Mouse (Mus musculus): ENCODE data around the gene Gcnt2.
A peak's percentile ranks its signal among the peaks of the same experiment; 100 is the strongest.

Gcnt2 gene

GRCm38 (mm10) chr13:40937586-40937985 lies 78.0 kb downstream of the Gcnt2 start:
- DNase-seq (ENCODE audit: low read depth in 1 of 2, low spot score in 2 of 2), result no peak

DNA sequence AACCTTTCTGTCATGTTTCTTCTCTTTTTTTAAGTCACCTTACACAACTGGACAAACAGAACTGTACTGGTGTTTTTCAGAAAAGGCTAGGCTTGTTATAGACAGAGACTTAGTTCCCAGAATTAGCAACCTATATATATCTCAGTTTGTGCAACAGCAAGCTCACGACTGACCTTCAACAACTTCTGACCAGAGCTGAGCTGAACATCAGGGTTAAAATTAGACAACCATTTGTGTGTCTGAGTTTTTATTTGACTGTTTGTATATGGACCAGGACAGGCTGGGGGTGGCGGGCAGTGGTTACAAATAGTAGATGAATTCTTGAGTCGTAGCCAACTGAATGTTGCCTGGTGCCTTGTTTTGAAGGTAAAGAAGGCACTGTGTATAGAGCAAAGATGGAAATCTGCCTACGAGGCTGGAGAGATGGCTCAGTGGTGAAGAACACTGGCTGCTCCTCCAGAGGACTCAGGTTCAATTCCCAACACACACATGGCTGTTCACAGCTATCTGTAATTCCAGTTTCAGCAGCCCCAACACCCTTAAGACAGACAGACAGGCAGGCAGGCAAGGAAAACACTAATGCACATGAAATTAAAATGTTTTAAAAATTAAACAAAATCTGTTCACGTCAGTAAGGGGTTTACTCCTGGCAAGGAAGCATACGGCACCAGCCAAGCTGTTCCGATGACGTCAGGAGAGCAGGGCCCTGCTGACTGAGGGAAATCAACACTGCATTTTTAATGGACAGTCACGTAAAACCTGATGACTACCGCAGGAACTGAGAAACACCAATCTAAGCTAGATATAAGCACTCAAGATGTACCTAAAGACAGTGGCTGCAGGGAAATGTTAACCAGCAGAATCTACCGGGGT lies 79.2 kb downstream of the Gcnt2 start:
- no peak for DNase-seq (ENCODE audit: low read depth in 1 of 2, low spot score in 2 of 2)

DNA sequence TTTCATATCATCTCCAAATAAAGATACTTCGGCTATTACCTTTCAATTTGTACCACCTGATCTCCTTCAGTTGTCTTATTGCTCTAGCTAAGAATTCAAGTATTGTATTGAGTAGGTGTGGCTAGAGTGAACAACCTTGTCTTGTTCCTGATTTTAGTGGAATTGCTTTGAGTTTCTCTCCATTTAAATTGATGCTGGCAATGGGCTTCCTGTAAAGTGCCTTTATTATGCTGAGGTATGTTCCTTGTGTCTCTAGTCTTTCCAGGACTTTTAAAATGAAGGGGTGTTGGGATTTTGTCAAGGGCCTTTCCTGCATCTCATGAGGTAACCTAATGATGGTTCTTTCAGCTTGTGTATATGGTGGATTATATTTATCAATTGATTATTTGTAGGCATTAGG lies 83.5 kb downstream of the Gcnt2 start:
- DNase-seq (ENCODE audit: low read depth in 1 of 2, low spot score in 2 of 2), result no peak

GRCm38 (mm10) chr13:40943936-40944335 lies 84.4 kb downstream of the Gcnt2 start:
- no peak for DNase-seq (ENCODE audit: low read depth in 1 of 2, low spot score in 2 of 2)

- no peak for DNase-seq (ENCODE audit: low read depth in 1 of 2, low spot score in 2 of 2)
Observed at GRCm38 (mm10) chr13:40944346-40944745, 84.8 kb downstream of the Gcnt2 start.

DNA sequence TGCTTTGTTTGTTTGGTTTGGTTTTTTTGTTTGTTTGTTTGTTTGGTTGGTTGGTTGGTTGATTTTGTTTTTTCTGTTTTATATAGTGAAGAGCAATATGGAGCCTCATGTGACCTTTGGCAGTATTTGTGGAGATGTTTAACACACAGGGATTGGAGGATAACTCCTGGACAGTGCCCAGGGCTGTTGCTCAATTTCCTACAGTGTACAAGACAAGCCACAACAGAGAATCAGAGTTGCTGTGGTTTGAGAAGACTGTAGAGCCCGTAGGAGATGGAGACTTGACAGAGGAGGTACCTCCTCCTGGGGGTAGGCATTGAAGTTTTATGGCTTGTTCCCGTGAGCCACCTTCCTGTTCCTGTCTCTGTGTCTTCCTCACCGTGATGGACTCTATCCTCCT lies 87.0 kb downstream of the Gcnt2 start:
- DNase-seq (ENCODE audit: low read depth in 1 of 2, low spot score in 2 of 2), result no peak

- no peak for DNase-seq (ENCODE audit: low read depth in 1 of 2, low spot score in 2 of 2)
Observed at GRCm38 (mm10) chr13:40947538-40948205, 88.1 kb downstream of the Gcnt2 start.

- DNase-seq (ENCODE audit: low read depth in 1 of 2, low spot score in 2 of 2), result no peak
Observed at GRCm38 (mm10) chr13:40951386-40951976, 91.9 kb downstream of the Gcnt2 start.

- DNase-seq (ENCODE audit: low read depth in 1 of 2, low spot score in 2 of 2), result peak; percentile 52 to 56
Observed at GRCm38 (mm10) chr13:40953231-40953630, 93.7 kb downstream of the Gcnt2 start.

GRCm38 (mm10) chr13:40955773-40956172 lies 96.2 kb downstream of the Gcnt2 start:
- DNase-seq (ENCODE audit: low read depth in 1 of 2, low spot score in 2 of 2), result no peak

DNA sequence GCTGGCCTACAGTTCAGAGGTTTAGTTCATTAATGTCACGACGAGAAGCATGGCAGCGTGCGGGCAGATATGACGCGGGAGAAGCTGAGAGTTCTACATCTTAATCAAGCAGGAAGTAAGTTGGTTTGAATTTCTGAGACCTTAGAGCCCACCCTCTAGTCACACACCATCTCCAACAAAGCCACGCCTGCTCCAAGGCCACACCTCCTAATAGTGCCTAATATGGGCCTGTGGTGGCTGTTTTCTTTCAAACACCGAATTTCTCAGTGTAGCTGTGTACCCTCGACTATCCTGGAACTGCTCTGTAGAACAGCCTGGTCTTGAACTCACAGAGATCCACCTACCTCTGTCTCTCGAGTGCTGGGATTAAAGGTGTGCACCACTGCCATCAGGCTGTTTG lies 108.1 kb downstream of the Gcnt2 start:
- peak in 1 of 2 experiments; percentile 57 for DNase-seq (ENCODE audit: low read depth in 1 of 2, low spot score in 2 of 2)

DNA sequence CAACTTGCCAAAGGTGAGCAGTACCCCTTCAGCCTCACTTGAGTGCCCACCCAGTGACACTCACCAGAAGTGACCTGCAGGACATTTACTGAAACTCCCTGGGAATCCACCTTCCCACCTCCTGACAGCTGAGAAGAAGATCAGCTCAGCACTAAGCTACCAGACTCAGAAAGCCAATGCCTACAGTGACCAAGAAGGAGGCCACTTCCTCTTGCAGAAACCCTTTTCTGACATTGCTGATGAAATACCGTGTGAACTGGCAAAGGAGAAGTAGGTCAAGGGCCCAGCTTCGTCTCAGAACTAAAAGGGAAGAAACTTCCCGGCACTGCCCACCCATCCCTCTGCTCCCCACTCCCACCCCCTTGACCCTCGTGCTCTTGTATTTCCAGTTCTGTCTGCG lies 109.0 kb downstream of the Gcnt2 start:
- DNase-seq (ENCODE audit: low read depth in 1 of 2, low spot score in 2 of 2), result peak; percentile 64 to 73

DNA sequence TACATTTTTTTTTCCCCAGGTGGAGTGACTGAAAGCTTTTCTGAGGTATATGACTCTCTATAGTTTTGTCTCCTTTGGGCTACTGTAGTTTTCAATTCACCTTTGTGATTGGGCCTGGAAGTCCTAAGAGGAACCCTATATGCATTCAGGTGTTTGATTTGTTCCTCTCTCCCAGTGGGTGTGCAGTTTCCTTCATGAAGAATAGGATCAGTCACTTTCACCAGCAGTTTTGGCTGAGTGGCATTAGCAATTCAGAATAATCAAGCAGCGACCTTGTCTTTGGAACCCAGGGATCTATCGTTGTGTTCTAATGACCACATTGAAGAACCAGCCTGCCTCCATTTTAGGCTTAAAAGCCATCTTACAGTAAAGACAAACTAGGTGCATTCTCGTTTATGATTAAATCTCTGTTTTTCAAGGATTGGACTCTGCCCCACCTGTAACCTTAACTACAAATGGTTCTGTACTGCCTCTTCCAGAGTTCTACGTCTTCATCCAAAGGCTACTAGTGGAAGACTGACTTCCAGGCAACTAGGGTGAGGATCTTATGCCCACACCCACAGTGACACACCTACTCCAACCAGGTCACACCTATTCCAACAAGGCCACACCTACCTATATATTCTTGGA lies 110.3 kb downstream of the Gcnt2 start:
- no peak for DNase-seq (ENCODE audit: low read depth in 1 of 2, low spot score in 2 of 2)

- DNase-seq (ENCODE audit: low read depth in 1 of 2, low spot score in 2 of 2), result peak; percentile 57 to 64
Observed at GRCm38 (mm10) chr13:40971261-40971660, 111.7 kb downstream of the Gcnt2 start.

- no peak for DNase-seq (ENCODE audit: low read depth in 1 of 2, low spot score in 2 of 2)
Observed at GRCm38 (mm10) chr13:40971831-40972230, 112.3 kb downstream of the Gcnt2 start.

DNA sequence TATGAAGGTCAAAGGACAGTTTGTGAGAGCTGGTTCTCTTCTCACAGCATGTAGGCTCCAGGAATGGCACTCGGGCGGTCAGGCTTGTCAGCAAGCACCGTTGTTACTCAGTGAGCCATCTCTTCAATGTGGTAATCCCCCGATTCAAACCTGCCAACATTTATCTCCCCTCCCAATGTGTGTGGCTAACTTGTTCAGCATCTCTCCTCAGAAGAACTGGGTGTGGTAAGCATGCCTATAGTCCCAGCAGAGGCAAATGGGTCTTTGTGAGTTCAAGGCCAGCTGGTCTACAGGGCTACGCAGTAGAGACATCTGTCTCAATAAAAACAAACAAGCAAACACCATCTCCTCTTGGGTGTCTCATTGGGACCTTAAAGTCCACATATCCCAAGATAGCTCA lies 113.4 kb downstream of the Gcnt2 start:
- no peak for DNase-seq (ENCODE audit: low read depth in 1 of 2, low spot score in 2 of 2)

DNA sequence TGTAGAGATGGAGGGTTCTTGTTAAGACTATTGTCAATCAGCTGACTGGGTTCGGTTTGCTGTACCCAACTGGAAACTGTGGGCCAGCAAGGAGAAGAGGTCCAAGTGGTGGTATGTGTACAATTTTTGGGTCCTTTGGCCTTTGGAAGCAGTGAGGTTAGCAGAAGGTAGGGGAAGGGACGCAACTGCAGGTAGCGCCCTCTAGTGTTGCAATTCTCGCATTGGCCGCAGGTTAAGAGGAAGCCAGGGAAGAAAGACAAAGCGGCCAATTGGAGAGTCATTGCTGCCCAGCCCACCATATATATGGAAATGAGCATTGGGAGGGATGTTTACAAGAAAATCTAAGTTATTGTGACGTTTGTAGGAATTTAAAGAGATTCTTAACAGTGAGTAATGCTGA lies 118.1 kb downstream of the Gcnt2 start:
- DNase-seq (ENCODE audit: low read depth in 1 of 2, low spot score in 2 of 2), result peak in 1 of 2 experiments; percentile 47

DNA sequence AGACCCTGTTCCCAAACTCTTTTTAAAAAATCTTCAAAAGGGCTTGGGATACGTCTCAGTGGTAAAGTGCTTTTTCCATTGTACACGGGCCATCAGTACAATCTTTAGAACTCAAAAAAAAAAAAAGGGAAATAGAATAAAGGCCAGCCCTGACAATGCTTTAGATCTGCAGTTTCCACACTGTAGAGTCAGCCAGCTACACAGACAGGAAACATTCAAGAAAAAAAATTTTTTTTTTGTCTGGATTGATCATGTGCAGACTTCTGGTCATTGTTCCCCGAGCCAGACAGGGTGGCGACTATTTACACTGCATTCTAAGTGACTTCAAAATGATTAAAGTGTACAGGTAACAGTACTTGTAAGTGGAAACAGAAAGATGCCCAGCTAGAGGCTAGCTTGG lies 119.1 kb downstream of the Gcnt2 start:
- DNase-seq (ENCODE audit: low read depth in 1 of 2, low spot score in 2 of 2), result no peak

- no peak for DNase-seq (ENCODE audit: low read depth in 1 of 2, low spot score in 2 of 2)
Observed at GRCm38 (mm10) chr13:40979321-40979720, 119.8 kb downstream of the Gcnt2 start.

DNA sequence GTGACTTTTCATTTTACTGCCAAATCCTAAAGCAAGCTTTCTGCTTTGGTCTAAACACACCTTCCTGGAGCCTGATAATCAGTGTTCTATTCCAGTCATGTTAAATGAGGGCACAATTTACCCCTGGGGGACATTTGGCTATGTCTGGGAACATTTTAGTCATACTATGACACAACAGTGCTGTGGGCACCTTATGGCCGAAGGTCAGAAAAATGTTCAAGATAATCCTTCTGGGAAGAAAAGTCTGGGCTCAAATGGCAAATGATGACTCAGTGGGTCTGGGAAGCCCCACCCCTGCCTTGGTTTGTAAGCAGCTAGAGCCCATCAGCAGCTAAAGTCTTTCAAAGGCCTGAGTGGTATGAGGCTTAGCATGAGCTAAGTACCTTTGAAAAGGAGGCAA lies 123.2 kb downstream of the Gcnt2 start:
- no peak for DNase-seq (ENCODE audit: low read depth in 1 of 2, low spot score in 2 of 2)

DNA sequence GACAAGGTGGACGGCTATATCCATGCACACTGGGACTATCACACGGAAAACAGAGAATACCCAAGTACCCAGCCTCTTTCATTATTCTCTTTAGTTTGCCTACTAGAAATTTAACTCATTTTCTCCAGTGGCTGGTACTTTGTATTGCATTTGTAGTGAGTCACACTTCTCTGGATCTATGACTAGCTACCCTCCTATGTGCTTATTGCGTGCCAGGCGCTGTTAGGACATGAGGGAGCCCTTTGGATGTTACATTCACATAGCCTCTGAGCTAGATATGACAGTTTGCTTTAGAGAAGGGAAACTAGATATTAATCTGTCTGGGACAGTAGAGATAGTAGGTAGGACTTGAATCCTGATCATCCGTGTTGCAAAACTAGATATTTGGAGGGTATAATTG lies 126.5 kb downstream of the Gcnt2 start:
- no peak for DNase-seq (ENCODE audit: low read depth in 1 of 2, low spot score in 2 of 2)

Measured in monocyte, adult 2 months (primary cell).